Comparison of ENCODE assay signal across 8 mouse cellular contexts in the genomic region with DNA sequence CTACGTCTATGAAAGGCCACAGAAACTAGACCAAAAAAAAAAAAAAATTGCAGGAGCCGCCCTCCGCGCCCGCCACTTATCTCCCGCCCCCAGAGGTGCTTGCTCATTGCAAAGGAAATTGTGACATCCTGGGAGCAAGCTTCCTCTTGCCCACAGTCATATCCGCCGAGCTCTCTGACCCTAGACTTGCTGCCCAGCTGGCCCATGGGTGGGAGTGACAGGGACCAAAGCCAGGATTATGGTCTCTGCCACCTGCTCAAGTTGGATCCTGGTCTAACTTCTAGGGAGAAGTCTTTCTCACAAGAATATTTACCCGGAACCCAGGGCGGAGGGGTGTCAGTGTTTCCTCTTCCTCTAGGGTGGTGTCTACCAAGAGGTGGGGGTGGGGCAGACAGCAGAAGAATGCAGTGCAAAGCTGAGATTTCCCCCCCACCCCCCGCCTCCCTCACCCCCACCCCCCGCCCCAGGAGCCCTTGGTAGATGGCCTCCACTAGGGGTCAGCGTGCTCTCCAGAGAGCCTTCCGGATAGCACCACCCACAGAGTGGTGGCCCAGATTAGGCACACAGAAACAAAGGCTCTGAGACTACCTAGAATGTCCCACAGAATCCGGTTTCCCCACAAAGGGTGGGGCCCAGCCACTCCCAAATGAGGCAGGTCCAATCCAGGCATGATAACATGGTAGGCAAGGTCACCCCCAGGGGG. TPM values are rescaled to one million over a fixed set of nuclear protein-coding genes. Genes with fewer than 3 reads are reported as not detected.
A peak's percentile ranks its signal among the peaks of the same experiment; 100 is the strongest.
DNase-seq lines count a peak whose midpoint lies in the region; ATAC-seq and TF ChIP-seq lines count a peak whose summit lies in the region.

No protein-coding gene starts in this region.

- H3K9ac ChIP-seq in intestine, embryonic 15.5 days: no peak overlapping the region

- no peak overlapping the region for H3ac ChIP-seq in C2C12 (ENCODE audit: control insufficient read depth, insufficient read length, low read depth)

- peak; percentile 63 for ATAC-seq in intestine, embryonic 15.5 days

- H3K79me3 ChIP-seq in C2C12 (ENCODE audit: low read depth): peaks cover 7% of the 10 kb centered on the region

- no peak overlapping the region for H3K27ac ChIP-seq in cerebellum, adult 2 months (ENCODE audit: insufficient read depth, low read length)
- peak overlapping the region; percentile 48; the same call in 1 of the 2 replicates for H3K27ac ChIP-seq in embryonic facial prominence, embryonic 10.5 days (replicated peaks)
- peak overlapping the region; percentile 54; the same call in 1 of the 2 replicates for H3K27ac ChIP-seq in intestine, embryonic 15.5 days

- no peaks in the 10 kb centered on the region for H3K9me3 ChIP-seq in embryonic facial prominence, embryonic 10.5 days
- H3K9me3 ChIP-seq in intestine, embryonic 15.5 days: no peaks in the 10 kb centered on the region

- H3K79me2 ChIP-seq in C2C12 (ENCODE audit: control insufficient read depth, insufficient read depth): peaks cover 43% of the 10 kb centered on the region

- DNase-seq in cerebellum, adult 2 months: peak; percentile 56 to 68
- no peak for DNase-seq in cerebellum, adult 9-11 months
- peak; percentile 34 for DNase-seq in embryonic facial prominence, embryonic 10.5 days (ENCODE audit: low spot score)
- peak; percentile 66 for DNase-seq in lung, adult 2 months
- DNase-seq in spleen, postnatal 14 days (ENCODE audit: low spot score in 2 of 2): peak; percentile 54 to 66
- DNase-seq in right cerebral cortex, postnatal 25 days: no peak

- H3K36me3 ChIP-seq in C2C12 (ENCODE audit: control insufficient read depth, insufficient read depth): no peaks in the 10 kb centered on the region
- no peaks in the 10 kb centered on the region for H3K36me3 ChIP-seq in embryonic facial prominence, embryonic 10.5 days (replicated peaks)
- H3K36me3 ChIP-seq in intestine, embryonic 15.5 days: no peaks in the 10 kb centered on the region

- peaks cover 73% of the 10 kb centered on the region for H3K4me1 ChIP-seq in cerebellum, adult 2 months (ENCODE audit: control insufficient read depth, insufficient read depth, low read length)
- peaks cover 48% of the 10 kb centered on the region for H3K4me1 ChIP-seq in embryonic facial prominence, embryonic 10.5 days
- H3K4me1 ChIP-seq in intestine, embryonic 15.5 days (replicated peaks): peaks cover 34% of the 10 kb centered on the region
- peaks cover 53% of the 10 kb centered on the region for H3K4me1 ChIP-seq in lung, adult 2 months (ENCODE audit: control insufficient read depth, insufficient read depth, low read length)

- TF ChIP-seq POLR2A in cerebellum, adult 2 months (IDR thresholded peaks at IDR 0.05; ENCODE audit: borderline replicate concordance, insufficient read depth, low read length): no peak
- TF ChIP-seq POLR2A in lung, adult 2 months (IDR thresholded peaks at IDR 0.05; ENCODE audit: borderline replicate concordance, extremely low read depth, low read depth, low read length): no peak

- 11% methylated on average over 15 of the region's 15 CpGs for WGBS in cerebellum, adult 2 months
- 54% methylated on average over 15 of the region's 15 CpGs for WGBS in embryonic facial prominence, embryonic 10.5 days
- WGBS in intestine, embryonic 15.5 days: 36% methylated on average over 15 of the region's 15 CpGs
- WGBS in lung, adult 2 months: 10% methylated on average over 15 of the region's 15 CpGs

- no peak for TF ChIP-seq CTCF in cerebellum, adult 2 months (IDR thresholded peaks at IDR 0.05; ENCODE audit: borderline replicate concordance, insufficient read depth, low read depth, low read length)
- TF ChIP-seq CTCF in C2C12 (IDR thresholded peaks at IDR 0.05; ENCODE audit: control insufficient read depth, insufficient read depth, insufficient read length): no peak
- TF ChIP-seq CTCF in lung, adult 2 months (IDR thresholded peaks at IDR 0.05; ENCODE audit: insufficient read depth, low read length): peak; percentile 41; the same call in 1 of the 2 replicates

- no peaks in the 10 kb centered on the region for H3K27me3 ChIP-seq in cerebellum, adult 2 months (ENCODE audit: control insufficient read depth, insufficient read depth, low read length)
- no peaks in the 10 kb centered on the region for H3K27me3 ChIP-seq in C2C12 (ENCODE audit: control insufficient read depth, insufficient read depth, insufficient read length)
- peaks cover 10% of the 10 kb centered on the region for H3K27me3 ChIP-seq in embryonic facial prominence, embryonic 10.5 days (replicated peaks; ENCODE audit: low read depth, poor library complexity, severe bottlenecking)
- no peaks in the 10 kb centered on the region for H3K27me3 ChIP-seq in intestine, embryonic 15.5 days (replicated peaks)

- no peak overlapping the region for H3K4me3 ChIP-seq in cerebellum, adult 2 months (replicated peaks; ENCODE audit: insufficient read depth, low read depth, low read length)
- no peak overlapping the region for H3K4me3 ChIP-seq in C2C12 (ENCODE audit: insufficient read depth, poor library complexity, severe bottlenecking)
- no peak overlapping the region for H3K4me3 ChIP-seq in embryonic facial prominence, embryonic 10.5 days
- H3K4me3 ChIP-seq in intestine, embryonic 15.5 days (replicated peaks): no peak overlapping the region
- no peak overlapping the region for H3K4me3 ChIP-seq in lung, adult 2 months (replicated peaks; ENCODE audit: extremely low read depth, low read depth, low read length)

- peak overlapping the region; percentile 26 for H3K4me2 ChIP-seq in intestine, embryonic 15.5 days (replicated peaks)

TF ChIP-seq in C2C12, 6 proteins besides CTCF, POLR2A, EP300 and RAD21:
- peak; percentile 90 for TF ChIP-seq CEBPB (IDR thresholded peaks at IDR 0.05; ENCODE audit: low read depth)
- TF ChIP-seq MYOG (IDR thresholded peaks at IDR 0.05; ENCODE audit: control insufficient read depth, extremely low read depth, insufficient read length): no peak
- no peak for TF ChIP-seq MAX (IDR thresholded peaks at IDR 0.05)
- no peak for TF ChIP-seq USF1 (IDR thresholded peaks at IDR 0.05; ENCODE audit: low read depth)
- no peak for TF ChIP-seq MYOD1 (IDR thresholded peaks at IDR 0.05; ENCODE audit: control insufficient read depth, insufficient read length, low read depth)
- TF ChIP-seq FOSL1 (IDR thresholded peaks at IDR 0.05; ENCODE audit: insufficient read depth, low read length, poor library complexity, severe bottlenecking): no peak

RNA-seq across cellular contexts. Expression of gene Rhbdf2, which starts 10.9 kb away (rescaled TPM):
- 1.9 and 2.2 TPM in 2 replicates for polyA plus RNA-seq in cerebellum, adult 2 months (2012; rRNA removed)
- 1.9 TPM for polyA plus RNA-seq in C2C12 (2012; fragmentation: generic; extraction: Trizol)
- polyA plus RNA-seq in embryonic facial prominence, embryonic 10.5 days (2016; fragmentation: Nextera tagmentation; extraction: Ambion mirVana): 5.5 and 6.1 TPM in 2 replicates
- 8.4 and 8.9 TPM in 2 replicates for polyA plus RNA-seq in intestine, embryonic 15.5 days (2015; fragmentation: Nextera tagmentation; extraction: Ambion mirVana)
- polyA plus RNA-seq in lung, adult 2 months (2012; rRNA removed): 82.2 and 87.8 TPM in 2 replicates

RNA-seq across cellular contexts. Expression of gene Aanat, which starts 29.7 kb away (rescaled TPM):
- polyA plus RNA-seq in cerebellum, adult 2 months (2012; rRNA removed): 1.2 and 1.3 TPM in 2 replicates
- polyA plus RNA-seq in C2C12 (2012; fragmentation: generic; extraction: Trizol): not detected
- not detected in 2 replicates for polyA plus RNA-seq in embryonic facial prominence, embryonic 10.5 days (2016; fragmentation: Nextera tagmentation; extraction: Ambion mirVana)
- not detected in 2 replicates for polyA plus RNA-seq in intestine, embryonic 15.5 days (2015; fragmentation: Nextera tagmentation; extraction: Ambion mirVana)
- polyA plus RNA-seq in lung, adult 2 months (2012; rRNA removed): 0.15 TPM in 1 of 2 replicates, not detected in the other

RNA-seq across cellular contexts. Expression of gene Ube2o, which starts 34.6 kb away (rescaled TPM):
- 81.9 and 88.2 TPM in 2 replicates for polyA plus RNA-seq in cerebellum, adult 2 months (2012; rRNA removed)
- polyA plus RNA-seq in C2C12 (2012; fragmentation: generic; extraction: Trizol): 23.1 TPM
- polyA plus RNA-seq in embryonic facial prominence, embryonic 10.5 days (2016; fragmentation: Nextera tagmentation; extraction: Ambion mirVana): 12.0 and 12.4 TPM in 2 replicates
- polyA plus RNA-seq in intestine, embryonic 15.5 days (2015; fragmentation: Nextera tagmentation; extraction: Ambion mirVana): 8.4 and 8.8 TPM in 2 replicates
- 18.3 and 18.8 TPM in 2 replicates for polyA plus RNA-seq in lung, adult 2 months (2012; rRNA removed)

RNA-seq across cellular contexts. Expression of gene Prcd, which starts 37.4 kb away (rescaled TPM):
- polyA plus RNA-seq in cerebellum, adult 2 months (2012; rRNA removed): 13.7 and 14.2 TPM in 2 replicates
- 1.2 TPM for polyA plus RNA-seq in C2C12 (2012; fragmentation: generic; extraction: Trizol)
- 0.76 and 1.2 TPM in 2 replicates for polyA plus RNA-seq in embryonic facial prominence, embryonic 10.5 days (2016; fragmentation: Nextera tagmentation; extraction: Ambion mirVana)
- 1.0 and 1.3 TPM in 2 replicates for polyA plus RNA-seq in intestine, embryonic 15.5 days (2015; fragmentation: Nextera tagmentation; extraction: Ambion mirVana)
- polyA plus RNA-seq in lung, adult 2 months (2012; rRNA removed): 2.8 and 5.6 TPM in 2 replicates

RNA-seq across cellular contexts. Expression of gene Cygb, which starts 38.2 kb away (rescaled TPM):
- 105 and 113 TPM in 2 replicates for polyA plus RNA-seq in cerebellum, adult 2 months (2012; rRNA removed)
- 0.95 TPM for polyA plus RNA-seq in C2C12 (2012; fragmentation: generic; extraction: Trizol)
- polyA plus RNA-seq in embryonic facial prominence, embryonic 10.5 days (2016; fragmentation: Nextera tagmentation; extraction: Ambion mirVana): 5.0 and 5.7 TPM in 2 replicates
- polyA plus RNA-seq in intestine, embryonic 15.5 days (2015; fragmentation: Nextera tagmentation; extraction: Ambion mirVana): 12.5 and 12.9 TPM in 2 replicates
- polyA plus RNA-seq in lung, adult 2 months (2012; rRNA removed): 33.6 and 41.2 TPM in 2 replicates

Comparison
In these comparisons a context has a peak if more than half of its experiments do, and no peak if none do; other contexts are left out.
1. DNase-seq: peak in cerebellum, adult 2 months (2 of 2), embryonic facial prominence, embryonic 10.5 days (single experiment), lung, adult 2 months (single experiment) and spleen, postnatal 14 days (2 of 2); none in cerebellum, adult 9-11 months (single experiment) and right cerebral cortex, postnatal 25 days (single experiment).